Mouse (Mus musculus): Measurements from ENCODE around the gene Eif4a1.

DNA sequence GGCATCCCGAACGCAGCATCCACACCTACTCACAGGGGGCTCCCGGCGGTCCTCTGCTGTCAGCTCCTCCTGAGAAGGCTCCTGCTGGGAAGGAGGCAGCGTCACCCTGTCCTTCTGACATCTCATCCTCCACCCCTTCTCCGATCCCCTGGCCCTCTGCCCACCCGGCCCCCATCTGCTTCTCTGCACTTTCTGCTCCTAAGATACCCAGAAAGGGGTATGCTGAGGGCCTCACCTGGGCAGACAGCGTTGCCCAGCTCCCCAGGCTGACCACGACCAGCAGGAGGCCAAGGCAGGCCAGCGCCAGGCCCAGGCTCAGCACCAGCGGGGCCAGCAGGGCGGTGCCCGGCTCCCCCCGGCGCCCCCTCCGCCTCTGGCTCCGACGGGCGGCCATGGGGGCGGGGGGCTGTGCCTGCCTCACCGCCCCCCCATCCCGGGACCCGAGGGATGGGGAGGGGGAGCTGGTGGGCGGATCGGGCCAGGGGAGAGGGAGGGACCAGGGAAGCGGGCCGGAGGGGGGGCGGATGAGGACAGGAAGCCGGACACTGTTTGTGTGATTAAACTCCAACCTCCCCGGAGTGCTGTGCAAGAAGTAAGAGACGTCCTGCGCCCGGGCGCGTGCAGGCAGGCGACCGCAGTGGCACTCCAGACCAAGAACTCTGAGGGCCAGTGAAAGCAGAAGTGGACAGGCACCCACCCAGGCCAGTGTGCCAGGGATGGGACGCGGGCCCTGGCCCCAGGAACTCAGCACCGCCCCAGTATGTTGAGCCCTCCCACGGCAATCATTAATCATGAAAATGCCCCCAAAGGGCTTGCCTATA is 23.3 kb upstream of the Eif4a1 start, which contains the start of the genes Tnfsf12 and Tnfsfm13:
- TF ChIP-seq POLR2A (IDR thresholded peaks at IDR 0.05; ENCODE audit: control insufficient read depth in 1 of 2, insufficient read depth in 1 of 2, low read depth in 1 of 2, low read length in 2 of 2, poor library complexity in 1 of 2) (no peak), HCFC1 (IDR thresholded peaks at IDR 0.05; ENCODE audit: low read depth, low read length) (no peak), CTCF (IDR thresholded peaks at IDR 0.05 in 2 of 3, conservative IDR thresholded peaks at IDR 0.05 in 1 of 3; ENCODE audit: control insufficient read depth in 1 of 3, insufficient read depth in 1 of 3, low read depth in 2 of 3, low read length in 3 of 3, poor library complexity in 1 of 3, severe bottlenecking in 1 of 3) (no peak), EP300 (IDR thresholded peaks at IDR 0.05; ENCODE audit: low read depth in 1 of 2, low read length in 2 of 2) (no peak), TAL1 (IDR thresholded peaks at IDR 0.05; ENCODE audit: low read length) (no peak), CHD1 (IDR thresholded peaks at IDR 0.05; ENCODE audit: low read depth, low read length) (no peak), CHD2 (IDR thresholded peaks at IDR 0.05; ENCODE audit: low read length) (no peak)

Data from MEL (cell line).